Mouse (Mus musculus): ENCODE results near the gene Esf1. TPM values are rescaled to one million over a fixed set of nuclear protein-coding genes. Genes with fewer than 3 reads are reported as not detected.

The Esf1 gene
- 10.6 and 11.5 TPM in 2 replicates for polyA plus RNA-seq (2012; rRNA removed)

DNA sequence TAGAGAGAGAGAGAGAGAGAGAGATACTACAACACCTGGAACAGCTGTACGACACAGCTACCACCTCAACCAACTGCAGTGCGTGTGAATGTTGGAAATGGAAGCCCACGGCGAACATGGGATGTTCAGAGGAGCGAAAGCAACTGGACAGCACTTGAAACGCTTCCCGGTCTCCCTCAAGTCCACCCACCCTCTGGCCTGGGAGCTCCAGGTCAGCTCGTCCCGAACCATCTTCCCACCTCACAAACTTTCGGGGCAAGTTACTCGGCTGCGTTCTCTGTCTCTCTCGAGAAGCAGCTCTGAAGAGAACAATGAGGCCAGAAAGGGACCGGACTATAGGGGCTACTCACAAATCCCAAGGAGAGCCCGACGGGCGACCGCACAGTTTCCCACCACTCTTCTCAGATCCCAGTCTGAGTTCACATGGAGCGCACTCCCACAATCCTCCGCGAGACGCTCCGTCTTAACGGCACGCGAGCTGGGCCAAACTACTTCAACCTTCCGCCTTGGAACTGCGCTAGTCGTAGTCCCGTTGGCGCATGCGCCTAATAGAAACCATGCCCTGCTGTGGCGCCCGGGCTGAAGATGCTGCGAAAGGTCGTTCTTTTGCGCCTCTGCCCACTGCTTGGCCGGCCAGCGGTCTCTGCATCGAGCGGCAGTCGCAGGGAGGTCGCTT is at the start of gene Esf1, which contains the start of gene Ndufaf5:
Gene Esf1 (minus strand): TSS at position 438 of the 676 bp plus-strand sequence.
Gene Ndufaf5 (plus strand): TSS at position 523 of the 676 bp plus-strand sequence.

DNA sequence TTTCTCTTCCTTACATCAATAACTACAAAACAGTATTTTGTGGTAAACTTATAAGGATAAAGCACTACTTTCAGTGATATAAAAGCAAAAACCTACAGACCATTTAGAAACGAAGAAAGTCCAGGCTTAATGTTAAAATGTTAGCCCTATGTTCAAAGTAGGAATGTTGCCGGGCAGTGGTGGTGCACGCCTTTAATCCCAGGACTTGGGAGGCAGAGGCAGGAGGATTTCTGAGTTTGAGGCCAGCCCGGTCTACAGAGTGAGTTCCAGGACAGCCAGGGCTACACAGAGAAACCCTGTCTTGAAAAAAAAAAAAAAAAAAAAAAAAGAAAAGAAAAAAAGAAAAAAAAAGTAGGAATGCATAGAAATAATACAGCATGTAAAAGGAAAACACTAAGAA is 18.6 kb downstream of the Esf1 start, which contains the start of gene Gm17374:
Gene Gm17374 (plus strand): TSS at position 301 of the 400 bp plus-strand sequence.

Other genes starting within 250 kb of the Esf1 start
- 10.0 and 11.1 TPM in 2 replicates for gene Tasp1, start 103.8 kb downstream of the Esf1 start, polyA plus RNA-seq (2012; rRNA removed)
- gene Gm17374, start 18.5 kb downstream of the Esf1 start, polyA plus RNA-seq (2012; rRNA removed) = not detected in 2 replicates
- 29.9 and 32.5 TPM in 2 replicates for gene Ndufaf5, start 85 bp upstream of the Esf1 start, polyA plus RNA-seq (2012; rRNA removed)
- not detected in 2 replicates for gene Sel1l2, start 219.1 kb upstream of the Esf1 start, polyA plus RNA-seq (2012; rRNA removed)
- gene Macrod2, start 224.7 kb upstream of the Esf1 start, polyA plus RNA-seq (2012; rRNA removed) = 25.8 and 27.8 TPM in 2 replicates